In the genomic region with DNA sequence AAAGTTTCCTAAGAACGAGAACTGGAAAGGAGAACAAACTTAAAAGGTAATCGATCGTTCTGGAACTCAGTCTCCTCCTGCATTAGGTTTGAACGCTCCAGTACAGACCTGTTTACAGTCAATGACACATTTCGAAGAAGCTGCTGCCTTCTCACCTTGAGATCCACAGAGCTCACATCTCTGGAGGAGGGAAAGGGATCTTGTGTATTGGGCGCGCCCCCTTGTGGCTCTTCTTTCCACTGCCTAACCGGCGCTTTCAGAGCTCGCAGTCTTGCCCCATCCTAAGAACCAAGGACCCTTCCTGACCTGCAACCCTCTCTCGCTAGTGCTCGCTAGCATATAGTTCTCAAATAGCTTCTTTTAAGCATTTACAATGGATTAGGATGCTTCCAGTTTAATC, we compare ENCODE assay signal across 9 mouse cellular contexts. TPM values are rescaled to one million over a fixed set of nuclear protein-coding genes. Genes with fewer than 3 reads are reported as not detected.
DNase-seq lines count a peak whose midpoint lies in the region; ATAC-seq and TF ChIP-seq lines count a peak whose summit lies in the region.
"Had no signal": no experiment of that assay in that cellular context is flagged by ENCODE, and none has a peak within 500 bp of the region (broad histone marks: within the 10 kb centered on the region; RNA-seq: fewer than 3 reads in every experiment).

No protein-coding gene starts in this region.

- no peaks in the 10 kb centered on the region for H3K36me3 ChIP-seq in E14TG2a.4 (ENCODE audit: insufficient read depth, low read length)
- no peaks in the 10 kb centered on the region for H3K36me3 ChIP-seq in hindbrain, embryonic 10.5 days
- no peaks in the 10 kb centered on the region for H3K36me3 ChIP-seq in lung, embryonic 16.5 days (ENCODE audit: control insufficient read depth, insufficient read depth, low read length)

- peak overlapping the region; percentile 50 for H3K4me2 ChIP-seq in lung, embryonic 16.5 days (ENCODE audit: low read depth, low read length)

- peak; percentile 81 for ATAC-seq in frontal cortex, adult (ENCODE audit: low TSS enrichment)
- peak; percentile 73; the same call in 1 of the 2 replicates for ATAC-seq in lung, embryonic 16.5 days (ENCODE audit: low read depth)

- WGBS in hindbrain, embryonic 10.5 days = 17% methylated on average over 12 of the region's 12 CpGs
- WGBS in lung, embryonic 16.5 days = 11% methylated on average over 12 of the region's 12 CpGs

- peaks cover 26% of the 10 kb centered on the region for H3K9me3 ChIP-seq in E14TG2a.4 (ENCODE audit: low read length)
- no peaks in the 10 kb centered on the region for H3K9me3 ChIP-seq in hindbrain, embryonic 10.5 days
- no peaks in the 10 kb centered on the region for H3K9me3 ChIP-seq in lung, embryonic 16.5 days (ENCODE audit: control insufficient read depth, low read length)

- peaks cover 22% of the 10 kb centered on the region for H3K4me1 ChIP-seq in E14TG2a.4 (replicated peaks; ENCODE audit: low read depth, low read length)
- H3K4me1 ChIP-seq in hindbrain, embryonic 10.5 days (replicated peaks) = peaks cover 21% of the 10 kb centered on the region
- peaks cover 6% of the 10 kb centered on the region; the same call in 1 of the 2 replicates for H3K4me1 ChIP-seq in lung, embryonic 16.5 days (replicated peaks; ENCODE audit: control insufficient read depth, insufficient read depth, low read length)

- peak; percentile 75 to 83 for DNase-seq in cerebellum, adult 18-20 months
- DNase-seq in hindbrain, embryonic 10.5 days (ENCODE audit: low spot score) = peak; percentile 75
- DNase-seq in layer of hippocampus, adult 9-10 months (ENCODE audit: low spot score) = peak; percentile 59
- DNase-seq in ovary, postnatal 10 days (ENCODE audit: low spot score) = peak; percentile 49
- peak; percentile 80 for DNase-seq in thymus, postnatal 0 days (ENCODE audit: low spot score)

- H3K9ac ChIP-seq in lung, embryonic 16.5 days (ENCODE audit: low read length) = no peak overlapping the region

- peaks cover 12% of the 10 kb centered on the region for H3K27me3 ChIP-seq in E14TG2a.4 (ENCODE audit: insufficient read depth, low read length)
- H3K27me3 ChIP-seq in hindbrain, embryonic 10.5 days (ENCODE audit: insufficient read depth, poor library complexity, severe bottlenecking) = peaks cover 8% of the 10 kb centered on the region
- no peaks in the 10 kb centered on the region; the same call in 1 of the 2 replicates for H3K27me3 ChIP-seq in lung, embryonic 16.5 days (ENCODE audit: control insufficient read depth, insufficient read depth, low read depth, low read length)

- TF ChIP-seq CTCF in E14TG2a.4 (conservative IDR thresholded peaks at IDR 0.05; ENCODE audit: low read length) = peak; percentile 83

- no peak overlapping the region for H3K4me3 ChIP-seq in E14TG2a.4 (replicated peaks; ENCODE audit: low read length)
- no peak overlapping the region for H3K4me3 ChIP-seq in hindbrain, embryonic 10.5 days
- H3K4me3 ChIP-seq in lung, embryonic 16.5 days (ENCODE audit: low read length) = no peak overlapping the region; the same call in 1 of the 2 replicates
- H3K4me3 ChIP-seq: erythroblast, embryonic 14.5 days had no signal

- no peak overlapping the region for H3K27ac ChIP-seq in hindbrain, embryonic 10.5 days
- H3K27ac ChIP-seq in lung, embryonic 16.5 days (ENCODE audit: low read length) = no peak overlapping the region

RNA-seq across cellular contexts. Expression of gene Sst, which starts 8.1 kb away (rescaled TPM):
- polyA plus RNA-seq in hindbrain, embryonic 10.5 days (2016; fragmentation: Nextera tagmentation; extraction: Ambion mirVana) = 101 and 111 TPM in 2 replicates
- not detected in 2 replicates for polyA plus RNA-seq in lung, embryonic 16.5 days (2015; fragmentation: Nextera tagmentation; extraction: Ambion mirVana)
- polyA plus RNA-seq in thymus, postnatal 0 days (2015; fragmentation: Nextera tagmentation; extraction: Ambion mirVana) = 2.7 and 3.1 TPM in 2 replicates
- polyA plus RNA-seq: erythroblast, embryonic 14.5 days had no signal

RNA-seq across cellular contexts. Expression of gene Rtp2, which starts 33.4 kb away (rescaled TPM):
- not detected in 2 replicates for polyA plus RNA-seq in hindbrain, embryonic 10.5 days (2016; fragmentation: Nextera tagmentation; extraction: Ambion mirVana)
- polyA plus RNA-seq in lung, embryonic 16.5 days (2015; fragmentation: Nextera tagmentation; extraction: Ambion mirVana) = not detected in 2 replicates
- not detected in 2 replicates for polyA plus RNA-seq in thymus, postnatal 0 days (2015; fragmentation: Nextera tagmentation; extraction: Ambion mirVana)
- polyA plus RNA-seq: erythroblast, embryonic 14.5 days had no signal

Comparison
In these comparisons a context has a peak if more than half of its experiments do, and no peak if none do; other contexts are left out.
1. RNA of gene Sst, which starts 8.1 kb away (polyA plus RNA-seq): 101 to 111 TPM in hindbrain, embryonic 10.5 days; 2.7 to 3.1 TPM in thymus, postnatal 0 days and not detected in lung, embryonic 16.5 days; every median in the first group is over 10 times any median in the second.
2. Peak in every context shown above with its lines, with median percentiles within 50 percentile points of each other: DNase-seq.